Mouse (Mus musculus) liver, embryonic 14 days (tissue): ENCODE measurements around the gene Ccdc88b. TPM values are rescaled to one million over a fixed set of nuclear protein-coding genes. Genes with fewer than 3 reads are reported as not detected.

ENCODE experiments used
- polyA plus RNA-seq: library from polyadenylated mRNA; depleted of rRNA; stranded (reverse); fragments of >200 nt; gene quantifications from 2 replicates; pipeline ENCODE4 v1.2.3, GENCODE M21; 2012; rRNA removed

Gene Ccdc88b
- polyA plus RNA-seq = 1.9 and 3.2 TPM in 2 replicates

DNA sequence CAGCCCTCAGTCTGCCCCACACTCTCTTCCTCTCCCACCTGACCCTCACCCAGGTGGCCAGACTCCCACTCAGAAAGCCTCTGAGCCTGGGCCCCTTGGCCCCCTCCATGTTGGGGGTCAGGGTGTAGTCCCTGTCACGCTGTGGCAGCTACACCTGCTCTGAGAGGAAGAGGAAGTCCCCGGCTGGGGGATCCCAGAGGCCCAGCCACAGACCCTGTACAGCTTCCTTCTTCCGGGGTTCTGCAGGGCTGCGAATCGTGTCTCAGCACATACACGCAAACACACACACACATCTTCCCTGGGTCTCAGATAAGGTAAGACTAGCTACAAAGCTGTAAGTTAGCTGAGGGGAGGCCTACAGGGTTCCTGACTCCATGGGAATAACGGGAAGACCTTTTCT, at the start of gene Ccdc88b:
Gene Ccdc88b, minus strand, starts transcription at position 181 of the 400 bp plus-strand sequence.

GRCm38 (mm10) chr19:6840475-6841291, 17.3 kb downstream of the Ccdc88b start, which contains the start of gene Rps6ka4:
TSS of gene Rps6ka4 (minus strand) at chr19:6840636.

Other genes with a start within 250 kb of the Ccdc88b start
- 3.1 and 3.2 TPM in 2 replicates for gene Rps6ka4, start 17.6 kb downstream of the Ccdc88b start, polyA plus RNA-seq
- gene Trmt112, start 51.5 kb upstream of the Ccdc88b start, polyA plus RNA-seq = 65.8 and 73.0 TPM in 2 replicates
- 60.2 and 66.5 TPM in 2 replicates for gene Prdx5, start 51.9 kb upstream of the Ccdc88b start, polyA plus RNA-seq
- 5.8 and 6.3 TPM in 2 replicates for gene Esrra, start 63.6 kb upstream of the Ccdc88b start, polyA plus RNA-seq
- gene Catsperz, start 67.2 kb upstream of the Ccdc88b start, polyA plus RNA-seq = 0.17 and 0.29 TPM in 2 replicates
- gene Kcnk4, start 76.3 kb upstream of the Ccdc88b start, polyA plus RNA-seq = 0.02 TPM in 1 of 2 replicates, not detected in the other
- 22.4 and 24.1 TPM in 2 replicates for gene Bad, start 83.7 kb upstream of the Ccdc88b start, polyA plus RNA-seq
- gene Gpr137, start 84.3 kb upstream of the Ccdc88b start, polyA plus RNA-seq = 5.3 and 5.7 TPM in 2 replicates
- gene Ppp1r14b, start 116.8 kb upstream of the Ccdc88b start, polyA plus RNA-seq = 68.9 and 77.1 TPM in 2 replicates
- gene Plcb3, start 118.3 kb upstream of the Ccdc88b start, polyA plus RNA-seq = 7.1 and 7.7 TPM in 2 replicates
- 52.6 and 54.0 TPM in 2 replicates for gene Fkbp2, start 122.3 kb upstream of the Ccdc88b start, polyA plus RNA-seq
- gene Vegfb, start 129.4 kb upstream of the Ccdc88b start, polyA plus RNA-seq = 5.9 and 8.0 TPM in 2 replicates
- 7.8 and 8.6 TPM in 2 replicates for gene Dnajc4, start 134.4 kb upstream of the Ccdc88b start, polyA plus RNA-seq
- gene Nudt22, start 137.9 kb upstream of the Ccdc88b start, polyA plus RNA-seq = 5.8 and 6.5 TPM in 2 replicates
- gene Trpt1, start 137.9 kb upstream of the Ccdc88b start, polyA plus RNA-seq = 1.7 and 1.9 TPM in 2 replicates
- 51.7 and 61.6 TPM in 2 replicates for gene Fermt3, start 161.3 kb upstream of the Ccdc88b start, polyA plus RNA-seq
- 90.9 and 96.6 TPM in 2 replicates for gene Stip1, start 181.8 kb upstream of the Ccdc88b start, polyA plus RNA-seq
- 3.9 and 4.1 TPM in 2 replicates for gene Macrod1, start 198.6 kb upstream of the Ccdc88b start, polyA plus RNA-seq
- 0.01 and 0.03 TPM in 2 replicates for gene Flrt1, start 247.5 kb upstream of the Ccdc88b start, polyA plus RNA-seq